Mouse (Mus musculus): ENCODE measurements around the gene Rfng. TPM values are rescaled to one million over a fixed set of nuclear protein-coding genes. Genes with fewer than 3 reads are reported as not detected.

Gene Rfng
- polyA plus RNA-seq, 1 experiment from 2014 or later, result 24.5 TPM

GRCm38 (mm10) chr11:120823956-120824786 is 40.2 kb upstream of the Rfng start, which contains the start of gene Fasn:
TSS of gene Fasn (minus strand) at chr11:120824547.
- Histone ChIP-seq H3K27ac (replicated peaks) (peak within 1 kb of the TSS; percentile 94), H3K4me1 (peaks cover 44% of the 10 kb centered on the region), H3K4me2 (peak within 1 kb of the TSS; percentile 98), H3K36me3 (peaks cover 33% of the 10 kb centered on the region), H3K27me3 (replicated peaks) (no peaks in the 10 kb centered on the region), H3K9ac (peak within 1 kb of the TSS; percentile 94), H3K9me3 (no peaks in the 10 kb centered on the region), H3K4me3 (peak within 1 kb of the TSS; percentile 74)
- under 1% methylated on average over 99 of the region's 109 CpGs for WGBS
- ATAC-seq (ENCODE audit: extremely low read depth, insufficient number of reproducible peaks, low FRiP score, low TSS enrichment), result peak; percentile 80

DNA sequence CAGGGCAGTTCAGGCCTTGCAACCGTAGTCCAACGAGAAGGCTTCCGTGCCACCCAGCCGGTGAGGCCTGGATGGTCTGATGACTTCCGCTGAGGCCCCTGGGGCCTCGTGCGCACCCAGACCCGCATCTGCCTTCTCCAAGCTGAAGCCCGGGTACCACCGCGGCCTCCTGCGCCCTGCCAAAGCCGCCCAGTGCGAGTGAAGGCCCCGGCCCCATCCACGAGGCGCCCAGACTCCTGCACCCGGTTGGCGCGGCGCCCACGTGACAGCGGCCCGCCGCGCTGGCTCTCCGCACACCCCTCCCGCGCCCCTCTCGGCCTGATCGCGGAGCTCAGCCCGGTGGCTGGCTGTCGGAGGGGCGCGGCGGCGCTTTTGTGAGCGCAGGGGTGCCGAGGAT is 39.5 kb upstream of the Rfng start:
- Histone ChIP-seq H3K27me3 (replicated peaks) (no peaks in the 10 kb centered on the region), H3K36me3 (peaks cover 39% of the 10 kb centered on the region), H3K4me2 (peak overlapping the region; percentile 98), H3K4me1 (peaks cover 43% of the 10 kb centered on the region), H3K27ac (replicated peaks) (peak overlapping the region; percentile 94), H3K9me3 (no peaks in the 10 kb centered on the region), H3K9ac (peak overlapping the region; percentile 94), H3K4me3 (peak overlapping the region; percentile 74)
- under 1% methylated on average over 40 of the region's 40 CpGs for WGBS
- ATAC-seq (ENCODE audit: extremely low read depth, insufficient number of reproducible peaks, low FRiP score, low TSS enrichment), result 0 out of 2 replicates have a peak, but pooled peaks have one; percentile 28

- no peaks in the 10 kb centered on the region for H3K27me3 ChIP-seq (replicated peaks)
- H3K27ac ChIP-seq (replicated peaks), result peak overlapping the region; percentile 94
- peaks cover 45% of the 10 kb centered on the region for H3K36me3 ChIP-seq
- peaks cover 43% of the 10 kb centered on the region for H3K4me1 ChIP-seq
- H3K9ac ChIP-seq, result peak overlapping the region; percentile 94
- H3K4me3 ChIP-seq, result peak overlapping the region; percentile 74
- H3K9me3 ChIP-seq, result no peaks in the 10 kb centered on the region
- under 1% methylated on average over 14 of the region's 14 CpGs for WGBS
- peak overlapping the region; percentile 98 for H3K4me2 ChIP-seq
- ATAC-seq (ENCODE audit: extremely low read depth, insufficient number of reproducible peaks, low FRiP score, low TSS enrichment), result no peak
Measured at GRCm38 (mm10) chr11:120822831-120823550, 39.0 kb upstream of the Rfng start.

DNA sequence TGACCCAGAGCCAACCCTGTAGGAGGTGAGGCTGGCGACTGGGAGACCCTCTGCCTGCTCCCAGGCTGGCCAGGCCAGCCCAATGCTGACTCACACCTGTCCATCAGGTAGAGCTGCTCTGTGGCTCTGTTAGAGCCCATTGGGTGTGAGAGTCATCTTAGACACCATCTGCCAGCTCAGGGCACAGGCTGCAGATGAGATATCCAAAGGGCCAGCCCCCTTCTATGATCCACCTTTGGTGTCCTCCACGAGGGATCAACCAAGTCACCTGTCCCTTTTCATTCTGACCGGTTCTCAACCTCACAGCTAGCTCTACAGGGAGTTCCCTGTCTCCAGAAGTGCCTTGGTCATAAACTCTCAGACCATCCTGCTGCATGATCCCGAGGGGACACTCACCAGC is 38.3 kb upstream of the Rfng start:
- peak overlapping the region; percentile 94 for H3K9ac ChIP-seq
- no peak overlapping the region for H3K27ac ChIP-seq (replicated peaks)
- WGBS, result 44% methylated on average over 4 of the region's 4 CpGs
- H3K4me1 ChIP-seq, result peaks cover 43% of the 10 kb centered on the region
- peak overlapping the region; percentile 98 for H3K4me2 ChIP-seq
- no peaks in the 10 kb centered on the region for H3K9me3 ChIP-seq
- H3K4me3 ChIP-seq, result peak overlapping the region; percentile 74
- peaks cover 51% of the 10 kb centered on the region for H3K36me3 ChIP-seq
- ATAC-seq (ENCODE audit: extremely low read depth, insufficient number of reproducible peaks, low FRiP score, low TSS enrichment), result no peak
- H3K27me3 ChIP-seq (replicated peaks), result no peaks in the 10 kb centered on the region

DNA sequence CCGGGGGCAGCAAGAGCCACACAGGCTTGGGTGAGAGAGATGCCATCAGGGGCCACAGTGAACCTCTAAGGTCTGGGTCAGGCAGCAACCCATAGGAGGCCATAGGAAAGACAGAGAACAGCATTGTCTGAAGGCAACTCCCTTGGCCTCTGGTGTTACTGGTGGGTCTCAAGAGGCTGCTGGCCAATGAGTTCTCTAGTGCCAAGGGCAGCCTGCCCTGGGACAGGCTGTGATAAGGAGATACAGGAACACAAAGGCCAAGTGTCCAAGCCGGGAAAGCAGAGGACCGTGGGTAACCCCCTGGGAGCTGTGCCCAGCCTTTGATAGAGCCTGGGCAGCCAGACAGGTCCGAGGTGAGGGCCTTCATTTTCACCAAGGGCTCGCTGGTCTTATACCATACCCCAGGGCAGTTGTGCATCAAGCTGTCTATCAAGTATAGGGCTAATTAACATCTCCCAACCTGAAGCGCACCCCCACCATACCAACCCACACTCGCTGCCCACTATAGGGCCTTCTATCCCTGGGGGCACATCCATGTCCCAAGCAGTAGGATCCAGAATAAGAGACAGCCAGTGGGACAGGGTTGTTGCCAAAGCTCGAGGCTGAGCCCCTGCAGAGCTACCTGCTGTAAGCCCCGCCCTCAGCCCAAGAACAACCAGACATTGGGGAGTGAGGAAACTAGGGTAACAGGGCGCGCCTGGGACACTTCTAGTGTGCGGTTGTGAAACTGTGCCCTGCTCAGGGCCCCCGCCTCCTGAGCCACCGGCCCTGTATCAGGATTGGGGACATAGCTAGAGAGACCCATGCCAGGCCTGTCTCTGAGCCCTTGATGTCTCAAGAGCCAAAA is 37.3 kb upstream of the Rfng start:
- WGBS, result 67% methylated on average over 14 of the region's 14 CpGs
- Histone ChIP-seq H3K27ac (replicated peaks) (peak overlapping the region; percentile 33; the same call in 1 of the 2 replicates), H3K27me3 (replicated peaks) (no peaks in the 10 kb centered on the region), H3K4me1 (peaks cover 43% of the 10 kb centered on the region), H3K4me2 (peak overlapping the region; percentile 98), H3K9ac (peak overlapping the region; percentile 94), H3K9me3 (no peaks in the 10 kb centered on the region), H3K36me3 (peaks cover 62% of the 10 kb centered on the region), H3K4me3 (peak overlapping the region; percentile 74; the same call in 1 of the 2 replicates)
- no peak for ATAC-seq (ENCODE audit: extremely low read depth, insufficient number of reproducible peaks, low FRiP score, low TSS enrichment)

DNA sequence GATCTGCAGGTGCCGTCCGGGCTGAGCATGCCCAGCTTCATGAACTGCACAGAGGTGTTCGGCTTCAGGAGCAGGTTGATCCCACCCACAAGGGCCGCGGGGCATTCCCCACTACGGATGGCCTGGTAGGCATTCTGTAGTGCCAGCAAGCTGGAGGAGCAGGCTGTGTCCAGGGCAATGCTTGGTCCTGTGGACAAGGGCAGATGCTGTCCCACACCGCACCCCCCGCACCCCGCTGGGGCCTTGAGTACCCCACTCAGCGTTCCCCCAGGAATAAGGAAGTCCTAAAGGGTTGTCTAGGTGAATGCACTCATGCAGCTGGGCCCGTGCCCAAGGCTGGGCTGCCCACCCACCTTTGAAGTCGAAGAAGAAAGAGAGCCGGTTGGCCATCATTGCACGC is 36.5 kb upstream of the Rfng start:
- Histone ChIP-seq H3K36me3 (peaks cover 69% of the 10 kb centered on the region), H3K9me3 (no peaks in the 10 kb centered on the region), H3K27ac (replicated peaks) (no peak overlapping the region), H3K27me3 (replicated peaks) (no peaks in the 10 kb centered on the region), H3K9ac (no peak overlapping the region), H3K4me2 (no peak overlapping the region), H3K4me3 (no peak overlapping the region), H3K4me1 (peaks cover 38% of the 10 kb centered on the region)
- no peak for ATAC-seq (ENCODE audit: extremely low read depth, insufficient number of reproducible peaks, low FRiP score, low TSS enrichment)
- 91% methylated on average over 14 of the region's 14 CpGs for WGBS

GRCm38 (mm10) chr11:120819556-120819955 is 35.5 kb upstream of the Rfng start:
- 89% methylated on average over 6 of the region's 6 CpGs for WGBS
- no peak for ATAC-seq (ENCODE audit: extremely low read depth, insufficient number of reproducible peaks, low FRiP score, low TSS enrichment)

GRCm38 (mm10) chr11:120818251-120818650 is 34.2 kb upstream of the Rfng start:
- ATAC-seq (ENCODE audit: extremely low read depth, insufficient number of reproducible peaks, low FRiP score, low TSS enrichment), result no peak

More at GRCm38 (mm10) chr11:120819556-120819955, 35.5 kb upstream of the Rfng start:
- Histone ChIP-seq H3K9ac (no peak overlapping the region), H3K27ac (replicated peaks) (no peak overlapping the region), H3K36me3 (peaks cover 79% of the 10 kb centered on the region), H3K9me3 (no peaks in the 10 kb centered on the region), H3K4me1 (peaks cover 29% of the 10 kb centered on the region), H3K4me2 (no peak overlapping the region), H3K27me3 (replicated peaks) (no peaks in the 10 kb centered on the region), H3K4me3 (no peak overlapping the region)

DNA sequence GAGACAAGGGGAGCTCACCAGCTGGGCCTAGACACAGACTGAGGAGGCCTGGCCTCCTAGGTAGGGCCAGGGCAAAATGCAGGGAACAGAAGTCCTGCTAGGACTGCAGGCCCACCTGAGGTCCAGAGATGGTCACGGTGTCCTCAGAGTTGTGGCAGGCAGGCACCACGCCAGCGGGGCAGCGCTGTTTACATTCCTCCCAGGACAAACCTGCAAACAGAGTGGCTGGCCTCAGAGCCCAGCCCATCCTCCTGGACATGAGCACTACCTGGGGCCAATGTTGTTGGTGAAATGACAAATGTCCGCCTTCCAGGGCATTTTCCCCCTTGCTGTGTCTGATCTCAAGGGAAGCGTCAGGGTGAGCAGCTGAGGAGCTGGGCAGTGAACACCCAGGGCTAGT is 33.4 kb upstream of the Rfng start:
- ATAC-seq (ENCODE audit: extremely low read depth, insufficient number of reproducible peaks, low FRiP score, low TSS enrichment), result no peak
- no peak overlapping the region for H3K4me2 ChIP-seq
- H3K9ac ChIP-seq, result no peak overlapping the region
- H3K4me1 ChIP-seq, result peaks cover 20% of the 10 kb centered on the region
- 86% methylated on average over 6 of the region's 6 CpGs for WGBS
- H3K36me3 ChIP-seq, result peaks cover 100% of the 10 kb centered on the region
- no peak overlapping the region for H3K4me3 ChIP-seq
- no peaks in the 10 kb centered on the region for H3K9me3 ChIP-seq
- H3K27ac ChIP-seq (replicated peaks), result no peak overlapping the region
- H3K27me3 ChIP-seq (replicated peaks), result no peaks in the 10 kb centered on the region

More at GRCm38 (mm10) chr11:120818251-120818650, 34.2 kb upstream of the Rfng start:
- Histone ChIP-seq H3K4me3 (no peak overlapping the region), H3K4me2 (no peak overlapping the region), H3K9me3 (no peaks in the 10 kb centered on the region), H3K4me1 (peaks cover 29% of the 10 kb centered on the region), H3K27ac (replicated peaks) (no peak overlapping the region), H3K9ac (no peak overlapping the region), H3K36me3 (peaks cover 92% of the 10 kb centered on the region), H3K27me3 (replicated peaks) (no peaks in the 10 kb centered on the region)
- 95% methylated on average over 13 of the region's 13 CpGs for WGBS

DNA sequence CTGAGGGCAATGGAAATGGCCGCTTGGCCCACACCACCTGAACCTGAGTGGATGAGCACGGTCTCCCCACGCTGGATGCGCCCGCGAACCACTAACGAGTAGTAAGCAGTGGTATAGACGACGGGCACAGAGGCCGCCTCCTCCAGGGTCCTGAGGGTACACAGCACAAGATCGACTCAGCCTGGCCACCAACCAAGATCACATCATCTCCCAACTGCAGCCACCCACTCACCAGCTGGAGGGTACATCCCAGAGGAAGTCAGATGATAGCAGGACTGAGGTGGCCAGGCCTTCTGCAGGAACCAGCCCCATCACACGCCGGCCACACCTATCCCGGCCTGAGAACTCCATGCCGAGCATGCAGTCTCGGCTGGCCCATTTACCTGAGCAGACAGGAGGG is 28.1 kb upstream of the Rfng start:
- ATAC-seq (ENCODE audit: extremely low read depth, insufficient number of reproducible peaks, low FRiP score, low TSS enrichment), result no peak
- no peak overlapping the region for H3K9ac ChIP-seq
- H3K9me3 ChIP-seq, result no peaks in the 10 kb centered on the region
- no peaks in the 10 kb centered on the region for H3K27me3 ChIP-seq (replicated peaks)
- H3K4me1 ChIP-seq, result no peaks in the 10 kb centered on the region
- H3K4me2 ChIP-seq, result no peak overlapping the region
- H3K27ac ChIP-seq (replicated peaks), result no peak overlapping the region
- peaks cover 100% of the 10 kb centered on the region for H3K36me3 ChIP-seq
- no peak overlapping the region for H3K4me3 ChIP-seq
- WGBS, result 96% methylated on average over 16 of the region's 16 CpGs

GRCm38 (mm10) chr11:120808010-120808409 is 24.0 kb upstream of the Rfng start:
- Histone ChIP-seq H3K9ac (no peak overlapping the region), H3K27ac (replicated peaks) (no peak overlapping the region), H3K27me3 (replicated peaks) (no peaks in the 10 kb centered on the region), H3K36me3 (peaks cover 82% of the 10 kb centered on the region), H3K4me2 (no peak overlapping the region), H3K9me3 (no peaks in the 10 kb centered on the region), H3K4me1 (no peaks in the 10 kb centered on the region), H3K4me3 (no peak overlapping the region)
- 79% methylated on average over 12 of the region's 12 CpGs for WGBS
- ATAC-seq (ENCODE audit: extremely low read depth, insufficient number of reproducible peaks, low FRiP score, low TSS enrichment), result no peak

Measured in heart, embryonic 13.5 days (tissue).